20 mouse cellular contexts compared by ENCODE assay signal in genomic region chr10:21048726-21049125, GRCm38 (mm10).
DNase-seq lines count a peak whose midpoint lies in the region; ATAC-seq lines count a peak whose summit lies in the region.
"Had no signal": no experiment of that assay in that cellular context is flagged by ENCODE, and none has a peak within 500 bp of the region (broad histone marks: within the 10 kb centered on the region; RNA-seq: fewer than 3 reads in every experiment).

No protein-coding gene starts in this region.

- DNase-seq in thymus, postnatal 0 days (ENCODE audit: low spot score): peak; percentile 78
- no peak for DNase-seq in left cerebral cortex, adult 18-20 months (ENCODE audit: low spot score in 2 of 2)
- DNase-seq in right cerebral cortex, adult 2 months (ENCODE audit: low spot score in 2 of 2): no peak
- DNase-seq in adrenal gland, postnatal 10 days: no peak
- DNase-seq in adrenal gland, postnatal 36 days: no peak
- DNase-seq: adrenal gland, adult 2 months; cerebellum, adult 18-20 months; cerebellum, postnatal 25 days; gastrocnemius, postnatal 14 days; heart, adult 11 months; heart, postnatal 14 days; kidney, adult 11 months; layer of hippocampus, adult 9-11 months; left cerebral cortex, postnatal 4 days; lung, postnatal 4 days; right cerebral cortex, postnatal 14 days had no signal

- ATAC-seq in CD4-positive, CD25-positive, alpha-beta regulatory T cell, adult 4 months: peak; percentile 20
- peak; percentile 32 to 48; a peak in 1 of 4 replicates for ATAC-seq in hematopoietic stem cell, adult 5-6 weeks (replicated peaks in 1 of 2; ENCODE audit: insufficient read depth in 1 of 2, low FRiP score in 2 of 2, low TSS enrichment in 1 of 2, low read depth in 1 of 2, poor library complexity in 2 of 2, severe bottlenecking in 2 of 2)
- ATAC-seq: forebrain, embryonic 15.5 days; Patski had no signal
